Mouse (Mus musculus): ENCODE data around the gene Vegfa. TPM values are rescaled to one million over a fixed set of nuclear protein-coding genes. Genes with fewer than 3 reads are reported as not detected.

The Vegfa gene
- polyA plus RNA-seq, 1 experiment from 2014 or later = 6.0 TPM

DNA sequence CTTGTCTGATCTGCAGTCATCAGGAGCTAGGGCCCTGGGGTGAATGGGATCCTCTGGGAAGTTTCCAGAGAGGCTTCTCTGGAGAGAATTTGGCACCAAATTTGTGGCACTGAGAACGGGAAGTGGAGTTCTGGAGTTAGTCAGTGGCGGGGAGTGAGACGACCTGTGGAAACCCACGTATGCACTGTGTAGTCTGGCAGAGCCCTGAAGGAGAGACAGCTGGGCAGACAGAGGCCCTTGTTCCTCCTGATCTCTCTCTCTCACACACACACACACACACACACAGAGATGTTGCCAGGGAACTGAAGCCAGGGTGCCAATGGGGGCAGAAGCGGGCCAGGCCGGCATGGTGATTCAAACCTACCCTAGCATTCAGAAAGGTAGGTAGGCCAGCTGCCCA is 953 bp upstream of the Vegfa start:
- Histone ChIP-seq H3K27me3 (no peaks in the 10 kb centered on the region), H3K4me1 (replicated peaks) (peaks cover 39% of the 10 kb centered on the region), H3K27ac (0 out of 2 replicates have a peak overlapping the region, but pooled peaks have one; percentile 13), H3K36me3 (no peaks in the 10 kb centered on the region), H3K9ac (no peak overlapping the region; the same call in 1 of the 2 replicates), H3K4me3 (peak overlapping the region; percentile 73; the same call in 1 of the 2 replicates), H3K9me3 (replicated peaks) (no peaks in the 10 kb centered on the region), H3K4me2 (peak overlapping the region; percentile 90)
- no peak for ATAC-seq (replicated peaks; ENCODE audit: insufficient number of reproducible peaks, insufficient read depth, low FRiP score, low read depth)
- 30% methylated on average over 6 of the region's 6 CpGs for WGBS

DNA sequence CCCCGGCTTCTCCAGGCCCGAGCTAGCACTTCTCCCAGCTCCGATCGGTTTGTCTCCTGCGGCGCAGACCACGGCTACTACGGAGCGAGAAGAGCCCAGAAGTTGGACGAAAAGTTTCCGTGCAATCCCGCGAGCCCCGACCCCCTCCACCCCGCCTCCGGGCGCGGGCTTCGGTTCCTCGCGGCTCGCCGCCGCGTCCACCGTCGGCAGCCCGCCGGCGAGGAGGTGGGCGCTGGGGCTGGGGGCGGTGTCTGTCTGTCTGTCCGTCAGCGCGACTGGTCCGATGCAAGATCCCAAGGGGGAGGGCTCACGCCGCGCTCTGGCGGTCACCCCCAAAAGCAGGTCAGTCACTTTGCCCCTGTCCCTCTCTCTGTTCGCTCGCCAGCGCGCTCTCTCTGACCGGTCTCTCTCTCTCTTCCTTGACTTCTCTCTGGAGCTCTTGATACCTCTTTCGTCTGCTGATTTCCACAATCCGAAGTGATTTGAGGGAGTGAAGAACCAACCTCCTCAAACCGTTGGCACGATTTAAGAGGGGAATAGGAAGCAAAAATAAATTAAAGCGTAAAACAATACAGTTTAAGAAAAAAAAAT is 453 bp downstream of the Vegfa start:
- no peaks in the 10 kb centered on the region for H3K9me3 ChIP-seq (replicated peaks)
- WGBS = under 1% methylated on average over 49 of the region's 50 CpGs
- H3K27ac ChIP-seq = peak overlapping the region; percentile 97
- peaks cover 53% of the 10 kb centered on the region for H3K4me1 ChIP-seq (replicated peaks)
- H3K4me3 ChIP-seq = peak overlapping the region; percentile 73
- H3K9ac ChIP-seq = peak overlapping the region; percentile 91
- H3K4me2 ChIP-seq = peak overlapping the region; percentile 90
- no peak; the same call in 1 of the 2 replicates for ATAC-seq (replicated peaks; ENCODE audit: insufficient number of reproducible peaks, insufficient read depth, low FRiP score, low read depth)
- H3K27me3 ChIP-seq = no peaks in the 10 kb centered on the region
- no peaks in the 10 kb centered on the region for H3K36me3 ChIP-seq

DNA sequence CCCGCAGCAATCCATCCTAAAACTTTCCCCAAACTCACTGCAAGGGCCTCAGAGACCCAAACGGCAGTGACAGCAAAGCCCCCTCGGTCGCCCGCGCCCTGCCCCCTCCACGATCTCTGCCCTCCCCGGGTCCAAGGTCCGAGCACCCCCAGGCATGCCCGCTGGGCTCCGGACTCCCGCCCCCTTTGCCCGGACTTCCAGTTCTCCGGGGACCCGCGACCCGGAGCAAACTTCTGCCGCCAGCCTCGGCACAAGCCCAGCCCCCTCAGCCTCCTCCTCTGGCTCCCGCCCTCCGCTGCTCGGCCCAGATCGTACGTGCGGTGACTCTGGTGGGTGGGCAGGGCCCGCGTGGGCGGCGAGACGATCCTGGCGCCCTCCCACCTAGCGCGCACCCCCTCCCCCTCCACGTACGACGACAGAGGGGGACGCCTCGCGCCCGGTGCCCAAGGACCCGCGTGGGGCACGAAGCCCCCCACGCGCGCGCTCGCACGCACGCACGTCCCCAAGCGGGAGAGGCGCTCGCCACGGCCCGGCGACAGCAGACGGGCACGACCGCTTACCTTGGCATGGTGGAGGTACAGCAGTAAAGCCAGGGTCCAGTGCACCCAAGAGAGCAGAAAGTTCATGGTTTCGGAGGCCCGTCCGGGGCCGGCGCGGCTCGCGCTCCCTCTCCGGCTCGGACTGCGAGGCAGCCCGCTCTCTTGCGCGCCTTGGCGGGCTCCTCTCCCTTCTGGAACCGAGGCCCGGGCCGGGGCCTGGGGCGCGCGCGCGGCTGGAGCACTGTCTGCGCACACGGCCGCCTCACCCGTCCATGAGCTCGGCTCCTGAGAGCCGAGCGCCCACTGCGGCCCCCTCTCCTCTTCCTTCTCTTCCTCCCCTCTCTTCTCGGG is 1.2 kb downstream of the Vegfa start:
- Histone ChIP-seq H3K27me3 (no peaks in the 10 kb centered on the region), H3K4me2 (peak overlapping the region; percentile 90), H3K4me3 (peak overlapping the region; percentile 73), H3K4me1 (replicated peaks) (peaks cover 55% of the 10 kb centered on the region), H3K36me3 (no peaks in the 10 kb centered on the region), H3K9me3 (replicated peaks) (no peaks in the 10 kb centered on the region), H3K9ac (peak overlapping the region; percentile 91), H3K27ac (peak overlapping the region; percentile 97)
- WGBS = 0% methylated on average over 91 of the region's 92 CpGs
- peak; percentile 62 for ATAC-seq (replicated peaks; ENCODE audit: insufficient number of reproducible peaks, insufficient read depth, low FRiP score, low read depth)

DNA sequence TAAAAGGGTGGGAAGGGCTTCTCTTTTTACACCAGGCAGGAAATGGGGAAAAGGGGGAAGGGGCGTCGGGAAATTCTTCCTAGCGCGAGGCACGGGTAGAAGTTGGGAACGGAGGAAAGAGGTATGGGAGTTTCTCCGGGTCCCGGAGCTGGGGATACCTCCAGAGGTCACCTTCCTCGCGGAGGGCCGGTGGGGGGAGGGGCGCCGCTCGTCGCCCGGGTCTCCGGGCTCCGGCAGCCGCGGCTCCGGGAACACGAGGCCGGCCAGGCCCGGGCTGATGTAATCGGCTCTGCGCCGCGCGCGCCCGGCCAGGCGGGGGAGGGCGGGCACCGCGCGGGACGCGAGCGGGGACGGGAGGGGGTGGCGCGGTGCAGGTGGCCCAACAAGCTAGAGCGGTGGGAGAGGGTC is 1.8 kb downstream of the Vegfa start:
- Histone ChIP-seq H3K36me3 (peaks cover 3% of the 10 kb centered on the region), H3K27ac (peak overlapping the region; percentile 97), H3K4me1 (replicated peaks) (peaks cover 61% of the 10 kb centered on the region), H3K27me3 (no peaks in the 10 kb centered on the region), H3K4me3 (peak overlapping the region; percentile 73), H3K9ac (peak overlapping the region; percentile 91), H3K9me3 (replicated peaks) (no peaks in the 10 kb centered on the region), H3K4me2 (peak overlapping the region; percentile 90)
- under 1% methylated on average over 43 of the region's 43 CpGs for WGBS
- ATAC-seq (replicated peaks; ENCODE audit: insufficient number of reproducible peaks, insufficient read depth, low FRiP score, low read depth) = peak; percentile 15; the same call in 1 of the 2 replicates

DNA sequence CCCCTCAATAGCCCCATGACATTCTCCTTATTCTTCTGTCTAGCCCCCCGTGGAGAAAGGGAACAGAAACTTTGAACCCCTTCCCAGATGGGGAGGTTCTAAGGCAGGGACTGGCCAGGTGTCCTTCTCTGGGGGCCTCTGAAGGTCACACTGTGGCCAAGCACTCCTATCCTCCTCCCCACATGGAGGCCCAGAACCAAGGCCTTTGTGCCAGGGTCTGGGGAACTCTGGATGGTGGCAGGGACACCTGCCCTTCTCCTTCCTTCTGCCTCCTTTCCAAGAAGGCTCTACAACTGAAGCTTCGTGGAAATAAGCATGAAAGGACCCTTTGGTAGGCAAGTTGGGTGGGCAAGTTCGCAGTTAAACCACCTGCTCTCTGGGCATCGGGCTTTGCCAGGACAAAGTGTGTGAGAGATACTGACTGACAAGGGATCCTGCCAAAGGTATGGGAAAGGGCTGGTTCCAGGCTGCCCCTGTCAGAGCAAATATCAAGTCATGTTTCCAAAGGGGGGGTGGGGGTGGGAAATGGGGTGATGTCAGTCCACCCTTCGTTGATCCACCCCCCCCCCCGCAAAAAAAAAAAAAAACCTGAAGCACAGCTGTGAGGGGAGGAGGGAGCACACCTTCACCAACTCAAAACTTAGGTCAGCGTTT is 2.5 kb downstream of the Vegfa start:
- peak overlapping the region; percentile 90 for H3K4me2 ChIP-seq
- 10% methylated on average over 7 of the region's 7 CpGs for WGBS
- H3K9ac ChIP-seq = peak overlapping the region; percentile 91
- no peak for ATAC-seq (replicated peaks; ENCODE audit: insufficient number of reproducible peaks, insufficient read depth, low FRiP score, low read depth)
- H3K9me3 ChIP-seq (replicated peaks) = no peaks in the 10 kb centered on the region
- peak overlapping the region; percentile 97 for H3K27ac ChIP-seq
- peaks cover 62% of the 10 kb centered on the region for H3K4me1 ChIP-seq (replicated peaks)
- H3K4me3 ChIP-seq = peak overlapping the region; percentile 73
- H3K27me3 ChIP-seq = no peaks in the 10 kb centered on the region
- peaks cover 10% of the 10 kb centered on the region for H3K36me3 ChIP-seq

DNA sequence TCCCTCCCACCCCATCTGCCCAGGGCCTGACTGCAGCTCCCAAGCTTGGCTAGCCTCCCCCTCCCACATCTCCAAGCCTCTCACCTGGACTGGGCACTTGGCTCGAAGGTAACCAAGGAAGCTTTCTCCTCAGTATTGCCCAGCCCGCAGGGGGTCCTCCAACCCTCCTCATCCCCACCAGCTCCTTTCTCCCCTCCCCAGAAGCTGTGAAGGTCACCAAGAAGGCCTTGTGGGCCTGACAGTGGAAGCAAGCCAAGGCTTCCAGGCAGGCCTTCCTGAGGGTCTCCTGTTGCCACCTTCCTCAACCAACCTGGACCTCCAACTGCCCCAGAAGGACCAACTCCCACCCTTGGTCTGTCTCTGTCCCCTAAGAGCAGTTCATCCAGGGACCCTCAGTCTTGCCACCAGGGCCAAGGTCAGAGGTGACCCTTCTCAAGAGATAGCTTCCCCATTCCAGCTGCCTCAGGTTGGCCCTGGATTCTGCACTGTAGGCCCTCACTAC is 3.1 kb downstream of the Vegfa start:
- H3K27ac ChIP-seq = peak overlapping the region; percentile 97
- 27% methylated on average over 2 of the region's 2 CpGs for WGBS
- H3K4me3 ChIP-seq = peak overlapping the region; percentile 73
- H3K27me3 ChIP-seq = no peaks in the 10 kb centered on the region
- H3K9ac ChIP-seq = peak overlapping the region; percentile 91
- no peak for ATAC-seq (replicated peaks; ENCODE audit: insufficient number of reproducible peaks, insufficient read depth, low FRiP score, low read depth)
- no peaks in the 10 kb centered on the region for H3K9me3 ChIP-seq (replicated peaks)
- peaks cover 15% of the 10 kb centered on the region for H3K36me3 ChIP-seq
- peaks cover 60% of the 10 kb centered on the region for H3K4me1 ChIP-seq (replicated peaks)
- H3K4me2 ChIP-seq = peak overlapping the region; percentile 90

DNA sequence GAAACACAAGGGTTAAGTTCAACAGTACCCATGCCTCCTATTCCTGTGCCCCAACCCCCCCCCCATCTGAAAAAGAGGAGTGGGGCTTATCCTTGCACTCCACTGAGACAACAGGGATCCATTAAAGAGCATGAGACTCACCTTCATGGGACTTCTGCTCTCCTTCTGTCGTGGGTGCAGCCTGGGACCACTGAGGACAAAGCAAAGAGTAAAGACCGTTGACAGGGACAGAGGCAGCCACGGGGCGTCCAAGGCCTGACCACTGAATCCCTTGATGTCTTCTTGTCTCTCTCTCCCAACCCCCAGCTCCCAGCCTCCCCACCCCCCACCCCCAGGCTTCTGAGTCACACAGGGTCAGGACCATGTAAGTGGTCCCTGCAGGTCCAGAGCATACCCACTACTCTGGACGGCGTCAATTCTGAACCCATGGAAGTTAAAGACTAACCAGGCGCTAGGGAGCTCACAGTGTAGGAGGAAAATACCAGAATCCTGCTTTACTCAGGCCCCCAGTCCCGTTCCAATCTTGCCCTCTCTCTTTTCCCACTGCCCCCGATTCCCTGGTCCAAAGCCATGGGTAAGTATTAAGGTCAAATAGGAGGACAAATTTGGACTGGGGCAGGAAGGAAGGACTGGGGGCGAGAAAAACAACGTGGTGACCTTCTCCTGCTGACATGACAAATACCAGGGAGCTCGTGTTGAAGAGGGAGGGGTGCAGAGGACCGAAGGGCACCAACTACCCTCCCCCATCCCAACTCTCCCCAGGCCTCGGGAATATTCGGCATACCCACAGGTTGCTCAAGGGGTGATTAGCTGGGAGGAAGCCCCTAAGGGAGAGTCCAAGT is 3.7 kb downstream of the Vegfa start:
- Histone ChIP-seq H3K9me3 (replicated peaks) (no peaks in the 10 kb centered on the region), H3K27ac (peak overlapping the region; percentile 97), H3K4me2 (peak overlapping the region; percentile 90), H3K4me1 (replicated peaks) (peaks cover 58% of the 10 kb centered on the region), H3K4me3 (peak overlapping the region; percentile 73), H3K27me3 (no peaks in the 10 kb centered on the region), H3K9ac (peak overlapping the region; percentile 91), H3K36me3 (peaks cover 22% of the 10 kb centered on the region)
- WGBS = 12% methylated on average over 15 of the region's 15 CpGs
- ATAC-seq (replicated peaks; ENCODE audit: insufficient number of reproducible peaks, insufficient read depth, low FRiP score, low read depth) = no peak

DNA sequence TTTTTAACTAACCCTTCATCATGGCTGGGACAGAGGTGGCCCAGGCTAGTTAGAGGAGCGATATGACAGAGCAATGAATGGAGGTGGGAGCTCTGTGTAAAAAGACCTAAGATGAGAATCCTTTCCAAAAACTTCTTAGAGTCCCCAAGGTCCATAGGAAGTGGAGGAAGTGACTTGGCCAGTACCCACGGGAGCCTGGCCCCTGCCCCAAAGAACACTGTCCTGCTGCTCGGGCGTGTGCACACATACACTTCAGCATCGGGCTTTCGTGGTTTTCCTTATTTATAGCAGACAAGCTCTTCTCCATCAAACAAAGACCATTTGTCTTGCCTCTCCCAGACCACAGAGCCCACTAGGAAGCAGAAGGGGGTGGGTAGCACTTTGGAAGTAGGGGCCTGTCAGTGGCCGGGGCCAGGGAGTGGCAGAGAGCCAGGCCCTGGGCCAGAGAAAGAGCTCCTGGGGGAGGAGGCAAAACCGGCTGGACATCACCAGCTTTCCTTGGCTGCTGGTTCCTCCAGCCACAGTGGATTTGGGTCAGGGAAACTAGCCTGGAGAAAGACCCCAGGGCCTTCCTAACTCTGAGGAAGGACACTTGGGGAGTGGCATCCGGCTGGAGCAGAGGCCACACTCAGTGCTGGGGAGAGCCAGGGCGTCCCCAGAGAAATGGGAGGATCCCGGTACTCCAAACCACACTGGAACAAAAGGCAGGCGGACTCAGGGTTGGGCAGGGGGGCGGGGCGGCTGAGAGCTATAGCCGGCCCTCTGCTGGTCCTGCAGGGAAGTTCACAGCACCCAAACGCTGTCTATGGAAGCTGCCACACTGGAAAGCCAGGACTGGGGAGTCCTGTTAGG is 4.9 kb downstream of the Vegfa start:
- Histone ChIP-seq H3K9ac (peak overlapping the region; percentile 91), H3K36me3 (peaks cover 34% of the 10 kb centered on the region), H3K4me1 (replicated peaks) (peaks cover 61% of the 10 kb centered on the region), H3K27me3 (no peaks in the 10 kb centered on the region), H3K9me3 (replicated peaks) (no peaks in the 10 kb centered on the region), H3K4me3 (peak overlapping the region; percentile 73), H3K4me2 (peak overlapping the region; percentile 90), H3K27ac (peak overlapping the region; percentile 97)
- ATAC-seq (replicated peaks; ENCODE audit: insufficient number of reproducible peaks, insufficient read depth, low FRiP score, low read depth) = peak; percentile 24
- 16% methylated on average over 16 of the region's 16 CpGs for WGBS

DNA sequence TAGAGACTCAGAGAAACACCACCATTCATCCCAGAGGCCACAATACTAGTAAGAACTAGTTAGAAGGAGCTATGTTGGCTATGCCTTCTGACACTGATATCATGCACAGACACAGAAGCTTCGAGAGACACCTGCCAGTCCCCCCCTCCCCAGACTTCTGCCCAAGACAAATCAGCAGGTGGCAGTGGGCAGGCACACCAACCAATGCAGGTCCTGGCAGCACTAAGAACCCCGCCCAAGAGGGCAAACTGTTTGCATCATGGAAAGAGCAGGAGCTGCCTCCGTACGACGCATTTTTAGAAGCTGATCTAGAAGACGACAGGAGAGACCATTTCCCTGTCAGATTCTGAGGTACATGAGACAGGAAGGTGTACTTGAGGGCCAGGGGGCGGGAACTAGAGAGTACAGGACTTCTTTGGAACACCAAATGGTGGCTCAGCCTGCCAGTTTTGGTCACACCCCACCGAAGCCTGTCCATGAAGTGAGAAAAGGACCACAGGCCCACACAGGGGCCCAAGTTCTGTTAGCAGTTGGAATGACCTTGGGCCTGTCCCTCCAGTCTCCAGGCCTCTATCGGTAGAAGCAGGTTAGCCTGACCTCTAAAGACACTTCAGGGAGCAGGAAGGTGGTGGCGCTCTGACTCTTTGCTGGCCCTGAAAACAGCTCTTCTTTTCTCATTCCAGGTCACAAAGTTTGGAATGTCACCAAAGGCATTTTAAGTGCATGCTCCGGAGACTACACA is 6.1 kb downstream of the Vegfa start:
- H3K36me3 ChIP-seq = peaks cover 45% of the 10 kb centered on the region
- WGBS = 56% methylated on average over 11 of the region's 11 CpGs
- H3K4me2 ChIP-seq = peak overlapping the region; percentile 90
- H3K4me1 ChIP-seq (replicated peaks) = peaks cover 63% of the 10 kb centered on the region
- no peak for ATAC-seq (replicated peaks; ENCODE audit: insufficient number of reproducible peaks, insufficient read depth, low FRiP score, low read depth)
- H3K9ac ChIP-seq = peak overlapping the region; percentile 91; the same call in 1 of the 2 replicates
- H3K27me3 ChIP-seq = no peaks in the 10 kb centered on the region
- peak overlapping the region; percentile 97 for H3K27ac ChIP-seq
- no peaks in the 10 kb centered on the region for H3K9me3 ChIP-seq (replicated peaks)
- peak overlapping the region; percentile 13 for H3K4me3 ChIP-seq
